Mouse (Mus musculus): ENCODE measurements at regions not wholly inside any gene's neighbourhood (a gene's known extent, or its start where the extent isn't known, plus 50 kb on each side); places are given as distances from the start of the nearest gene placed in this dataset.

GRCm38 (mm10) chr3:140059522-140060110 is 854.1 kb downstream of the Stpg2 start:
- no peak overlapping the region for H3K27ac ChIP-seq (ENCODE audit: low read length)
- H3K9ac ChIP-seq (ENCODE audit: low read length) = no peak overlapping the region
- H3K4me2 ChIP-seq (ENCODE audit: low read depth, low read length) = no peak overlapping the region
- no peaks in the 10 kb centered on the region for H3K36me3 ChIP-seq (ENCODE audit: control insufficient read depth, insufficient read depth, low read length)
- WGBS = 75% methylated on average over 4 of the region's 4 CpGs
- no peaks in the 10 kb centered on the region for H3K27me3 ChIP-seq (ENCODE audit: control insufficient read depth, insufficient read depth, low read depth, low read length)
- no peak for ATAC-seq (ENCODE audit: low read depth)
- no peaks in the 10 kb centered on the region for H3K4me1 ChIP-seq (replicated peaks; ENCODE audit: control insufficient read depth, insufficient read depth, low read length)
- H3K9me3 ChIP-seq (ENCODE audit: control insufficient read depth, low read length) = 0 out of 2 replicates have a peak, but pooled peaks cover 3% of the 10 kb centered on the region
- H3K4me3 ChIP-seq (ENCODE audit: low read length) = no peak overlapping the region

- no peaks in the 10 kb centered on the region for H3K27me3 ChIP-seq (ENCODE audit: control insufficient read depth, insufficient read depth, low read depth, low read length)
- no peak overlapping the region for H3K27ac ChIP-seq (ENCODE audit: low read length)
- H3K9me3 ChIP-seq (ENCODE audit: control insufficient read depth, low read length) = 0 out of 2 replicates have a peak, but pooled peaks cover 3% of the 10 kb centered on the region
- H3K4me2 ChIP-seq (ENCODE audit: low read depth, low read length) = no peak overlapping the region
- H3K4me3 ChIP-seq (ENCODE audit: low read length) = no peak overlapping the region
- ATAC-seq (ENCODE audit: low read depth) = no peak
- no peak overlapping the region for H3K9ac ChIP-seq (ENCODE audit: low read length)
- H3K4me1 ChIP-seq (replicated peaks; ENCODE audit: control insufficient read depth, insufficient read depth, low read length) = no peaks in the 10 kb centered on the region
- H3K36me3 ChIP-seq (ENCODE audit: control insufficient read depth, insufficient read depth, low read length) = no peaks in the 10 kb centered on the region
- WGBS = 92% methylated on average over 10 of the region's 10 CpGs
Observed at GRCm38 (mm10) chr3:140061769-140062381, 856.4 kb downstream of the Stpg2 start.

GRCm38 (mm10) chr3:140062880-140063279 is 857.4 kb downstream of the Stpg2 start:
- 83% methylated on average over 5 of the region's 5 CpGs for WGBS
- Histone ChIP-seq H3K4me2 (ENCODE audit: low read depth, low read length) (no peak overlapping the region), H3K36me3 (ENCODE audit: control insufficient read depth, insufficient read depth, low read length) (no peaks in the 10 kb centered on the region), H3K27me3 (ENCODE audit: control insufficient read depth, insufficient read depth, low read depth, low read length) (no peaks in the 10 kb centered on the region), H3K9me3 (ENCODE audit: control insufficient read depth, low read length) (0 out of 2 replicates have a peak, but pooled peaks cover 3% of the 10 kb centered on the region), H3K9ac (ENCODE audit: low read length) (no peak overlapping the region), H3K27ac (ENCODE audit: low read length) (no peak overlapping the region), H3K4me3 (ENCODE audit: low read length) (no peak overlapping the region), H3K4me1 (replicated peaks; ENCODE audit: control insufficient read depth, insufficient read depth, low read length) (no peaks in the 10 kb centered on the region)
- ATAC-seq (ENCODE audit: low read depth) = no peak

GRCm38 (mm10) chr3:140084333-140084732 is 878.8 kb downstream of the Stpg2 start:
- no peaks in the 10 kb centered on the region for H3K27me3 ChIP-seq (ENCODE audit: control insufficient read depth, insufficient read depth, low read depth, low read length)
- H3K4me2 ChIP-seq (ENCODE audit: low read depth, low read length) = no peak overlapping the region
- 71% methylated on average over 3 of the region's 3 CpGs for WGBS
- no peaks in the 10 kb centered on the region for H3K9me3 ChIP-seq (ENCODE audit: control insufficient read depth, low read length)
- H3K27ac ChIP-seq (ENCODE audit: low read length) = no peak overlapping the region
- H3K9ac ChIP-seq (ENCODE audit: low read length) = no peak overlapping the region
- no peak overlapping the region for H3K4me3 ChIP-seq (ENCODE audit: low read length)
- no peaks in the 10 kb centered on the region for H3K4me1 ChIP-seq (replicated peaks; ENCODE audit: control insufficient read depth, insufficient read depth, low read length)
- no peaks in the 10 kb centered on the region for H3K36me3 ChIP-seq (ENCODE audit: control insufficient read depth, insufficient read depth, low read length)
- no peak for ATAC-seq (ENCODE audit: low read depth)

GRCm38 (mm10) chr3:140085385-140085784 is 879.9 kb downstream of the Stpg2 start:
- H3K9me3 ChIP-seq (ENCODE audit: control insufficient read depth, low read length) = no peaks in the 10 kb centered on the region
- no peak for ATAC-seq (ENCODE audit: low read depth)
- no peaks in the 10 kb centered on the region for H3K27me3 ChIP-seq (ENCODE audit: control insufficient read depth, insufficient read depth, low read depth, low read length)
- H3K27ac ChIP-seq (ENCODE audit: low read length) = no peak overlapping the region
- no peaks in the 10 kb centered on the region for H3K4me1 ChIP-seq (replicated peaks; ENCODE audit: control insufficient read depth, insufficient read depth, low read length)
- no peaks in the 10 kb centered on the region for H3K36me3 ChIP-seq (ENCODE audit: control insufficient read depth, insufficient read depth, low read length)
- H3K9ac ChIP-seq (ENCODE audit: low read length) = no peak overlapping the region
- WGBS = 66% methylated on average over 3 of the region's 3 CpGs
- H3K4me3 ChIP-seq (ENCODE audit: low read length) = no peak overlapping the region
- no peak overlapping the region for H3K4me2 ChIP-seq (ENCODE audit: low read depth, low read length)

GRCm38 (mm10) chr3:140088019-140088418 is 882.5 kb downstream of the Stpg2 start:
- Histone ChIP-seq H3K4me3 (ENCODE audit: low read length) (no peak overlapping the region), H3K4me1 (replicated peaks; ENCODE audit: control insufficient read depth, insufficient read depth, low read length) (no peaks in the 10 kb centered on the region), H3K9ac (ENCODE audit: low read length) (no peak overlapping the region), H3K36me3 (ENCODE audit: control insufficient read depth, insufficient read depth, low read length) (no peaks in the 10 kb centered on the region), H3K4me2 (ENCODE audit: low read depth, low read length) (no peak overlapping the region), H3K27me3 (ENCODE audit: control insufficient read depth, insufficient read depth, low read depth, low read length) (no peaks in the 10 kb centered on the region), H3K9me3 (ENCODE audit: control insufficient read depth, low read length) (no peaks in the 10 kb centered on the region), H3K27ac (ENCODE audit: low read length) (no peak overlapping the region)
- WGBS = 54% methylated on average over 3 of the region's 3 CpGs
- ATAC-seq (ENCODE audit: low read depth) = no peak

GRCm38 (mm10) chr3:140091900-140092299 is 886.4 kb downstream of the Stpg2 start:
- H3K27ac ChIP-seq (ENCODE audit: low read length) = no peak overlapping the region
- WGBS = 52% methylated on average over 2 of the region's 2 CpGs
- no peak overlapping the region for H3K9ac ChIP-seq (ENCODE audit: low read length)
- no peak overlapping the region for H3K4me2 ChIP-seq (ENCODE audit: low read depth, low read length)
- no peaks in the 10 kb centered on the region for H3K9me3 ChIP-seq (ENCODE audit: control insufficient read depth, low read length)
- H3K36me3 ChIP-seq (ENCODE audit: control insufficient read depth, insufficient read depth, low read length) = no peaks in the 10 kb centered on the region
- H3K4me1 ChIP-seq (replicated peaks; ENCODE audit: control insufficient read depth, insufficient read depth, low read length) = no peaks in the 10 kb centered on the region
- no peak for ATAC-seq (ENCODE audit: low read depth)
- no peaks in the 10 kb centered on the region for H3K27me3 ChIP-seq (ENCODE audit: control insufficient read depth, insufficient read depth, low read depth, low read length)
- H3K4me3 ChIP-seq (ENCODE audit: low read length) = no peak overlapping the region

GRCm38 (mm10) chr3:140096854-140097540 is 891.5 kb downstream of the Stpg2 start:
- Histone ChIP-seq H3K4me3 (ENCODE audit: low read length) (no peak overlapping the region), H3K9me3 (ENCODE audit: control insufficient read depth, low read length) (no peaks in the 10 kb centered on the region), H3K4me2 (ENCODE audit: low read depth, low read length) (no peak overlapping the region), H3K27ac (ENCODE audit: low read length) (no peak overlapping the region), H3K9ac (ENCODE audit: low read length) (no peak overlapping the region), H3K4me1 (replicated peaks; ENCODE audit: control insufficient read depth, insufficient read depth, low read length) (no peaks in the 10 kb centered on the region), H3K27me3 (ENCODE audit: control insufficient read depth, insufficient read depth, low read depth, low read length) (no peaks in the 10 kb centered on the region), H3K36me3 (ENCODE audit: control insufficient read depth, insufficient read depth, low read length) (no peaks in the 10 kb centered on the region)
- ATAC-seq (ENCODE audit: low read depth) = no peak

GRCm38 (mm10) chr3:140109401-140109800 is 903.9 kb downstream of the Stpg2 start:
- H3K4me2 ChIP-seq (ENCODE audit: low read depth, low read length) = no peak overlapping the region
- H3K27me3 ChIP-seq (ENCODE audit: control insufficient read depth, insufficient read depth, low read depth, low read length) = no peaks in the 10 kb centered on the region
- no peak overlapping the region for H3K27ac ChIP-seq (ENCODE audit: low read length)
- no peak for ATAC-seq (ENCODE audit: low read depth)
- no peaks in the 10 kb centered on the region for H3K4me1 ChIP-seq (replicated peaks; ENCODE audit: control insufficient read depth, insufficient read depth, low read length)
- no peaks in the 10 kb centered on the region for H3K36me3 ChIP-seq (ENCODE audit: control insufficient read depth, insufficient read depth, low read length)
- no peaks in the 10 kb centered on the region for H3K9me3 ChIP-seq (ENCODE audit: control insufficient read depth, low read length)
- WGBS = 65% methylated on average over 4 of the region's 4 CpGs
- H3K4me3 ChIP-seq (ENCODE audit: low read length) = no peak overlapping the region
- H3K9ac ChIP-seq (ENCODE audit: low read length) = no peak overlapping the region
